In genomic region chr2:109678090-109678409, GRCm38 (mm10) we compare ENCODE assay signal across 8 mouse cellular contexts. TPM values are rescaled to one million over a fixed set of nuclear protein-coding genes. Genes with fewer than 3 reads are reported as not detected.
DNase-seq lines count a peak whose midpoint lies in the region; ATAC-seq lines count a peak whose summit lies in the region.

No protein-coding gene starts in this region.

- H3K9ac ChIP-seq in heart, embryonic 15.5 days = no peak overlapping the region
- H3K9ac ChIP-seq in midbrain, embryonic 14.5 days (replicated peaks; ENCODE audit: low read length) = peak overlapping the region; percentile 94

- no peak; the same call in 1 of the 2 replicates for ATAC-seq in heart, embryonic 15.5 days (replicated peaks; ENCODE audit: insufficient number of reproducible peaks, insufficient read depth, low FRiP score, low read depth)
- ATAC-seq in midbrain, embryonic 14.5 days (ENCODE audit: low FRiP score, low TSS enrichment) = peak; percentile 92

- H3K36me3 ChIP-seq in heart, embryonic 15.5 days = no peaks in the 10 kb centered on the region
- H3K36me3 ChIP-seq in midbrain, embryonic 14.5 days (ENCODE audit: control insufficient read depth, insufficient read depth, low read length) = no peaks in the 10 kb centered on the region

- no peak overlapping the region for H3K27ac ChIP-seq in heart, embryonic 15.5 days
- peak overlapping the region; percentile 99 for H3K27ac ChIP-seq in midbrain, embryonic 14.5 days (replicated peaks; ENCODE audit: low read depth, low read length)

- peaks cover 62% of the 10 kb centered on the region for H3K27me3 ChIP-seq in heart, embryonic 15.5 days
- H3K27me3 ChIP-seq in midbrain, embryonic 14.5 days (ENCODE audit: control insufficient read depth, insufficient read depth, low read length) = peaks cover 35% of the 10 kb centered on the region

- DNase-seq in 3134 (ENCODE audit: extremely low read depth, insufficient read length, low spot score) = peak; percentile 93
- DNase-seq in Muller cell, postnatal 12 days (ENCODE audit: inconsistent ontology term) = peak; percentile 93
- DNase-seq in embryo, embryonic 10.5 days (ENCODE audit: low spot score) = peak; percentile 91
- DNase-seq in left cerebral cortex, adult 9 months (ENCODE audit: low spot score in 2 of 2) = peak; percentile 65 to 91
- peak; percentile 95 for DNase-seq in midbrain, embryonic 14.5 days
- DNase-seq in spleen, adult 12 weeks (ENCODE audit: low spot score) = no peak
- DNase-seq in thymus, postnatal 36 days = no peak

- WGBS in heart, embryonic 15.5 days = under 1% methylated on average over 18 of the region's 18 CpGs
- WGBS in midbrain, embryonic 14.5 days = 0% methylated on average over 18 of the region's 18 CpGs

- H3K9me3 ChIP-seq in heart, embryonic 15.5 days (replicated peaks) = no peaks in the 10 kb centered on the region
- H3K9me3 ChIP-seq in midbrain, embryonic 14.5 days (ENCODE audit: control insufficient read depth, low read length) = no peaks in the 10 kb centered on the region

- H3K4me3 ChIP-seq in heart, embryonic 15.5 days = peak overlapping the region; percentile 43
- peak overlapping the region; percentile 71 for H3K4me3 ChIP-seq in midbrain, embryonic 14.5 days (replicated peaks; ENCODE audit: low read depth, low read length)

- peaks cover 31% of the 10 kb centered on the region for H3K4me1 ChIP-seq in heart, embryonic 15.5 days (replicated peaks)
- H3K4me1 ChIP-seq in midbrain, embryonic 14.5 days (ENCODE audit: control insufficient read depth, insufficient read depth, low read length) = peaks cover 22% of the 10 kb centered on the region

- H3K4me2 ChIP-seq in heart, embryonic 15.5 days = peak overlapping the region; percentile 77
- H3K4me2 ChIP-seq in midbrain, embryonic 14.5 days (ENCODE audit: low read length) = peak overlapping the region; percentile 92

RNA-seq across cellular contexts. Expression of gene Bdnf, which starts 3.5 kb away (rescaled TPM):
- polyA plus RNA-seq in heart, embryonic 15.5 days (2015; fragmentation: Nextera tagmentation; extraction: Ambion mirVana) = 0.50 and 0.96 TPM in 2 replicates
- polyA plus RNA-seq in midbrain, embryonic 14.5 days (2014; fragmentation: Nextera tagmentation; extraction: Ambion mirVana) = 5.2 and 6.3 TPM in 2 replicates

Comparison
In these comparisons a context has a peak if more than half of its experiments do, and no peak if none do; other contexts are left out.
1. DNase-seq: peak in 3134 (single experiment), Muller cell, postnatal 12 days (single experiment), embryo, embryonic 10.5 days (single experiment), left cerebral cortex, adult 9 months (2 of 2) and midbrain, embryonic 14.5 days (single experiment); none in spleen, adult 12 weeks (single experiment) and thymus, postnatal 36 days (0 of 2).